Mouse (Mus musculus): ENCODE measurements around the gene Gm17606.
A peak's percentile ranks its signal among the peaks of the same experiment; 100 is the strongest.

Gm17606 gene

GRCm38 (mm10) chr14:54664477-54665222 is 23.9 kb downstream of the Gm17606 start:
- no peak for DNase-seq (ENCODE audit: low read depth)

- peak; percentile 40 for DNase-seq (ENCODE audit: low read depth)
These were observed 28.6 kb downstream of the Gm17606 start for GRCm38 (mm10) chr14:54669381-54669780.

- no peak for DNase-seq (ENCODE audit: low read depth)
These were observed 33.6 kb downstream of the Gm17606 start for GRCm38 (mm10) chr14:54674317-54674716.

- DNase-seq (ENCODE audit: low read depth): no peak
These were observed 35.5 kb downstream of the Gm17606 start for GRCm38 (mm10) chr14:54676290-54676689.

GRCm38 (mm10) chr14:54678657-54679304 is 38.0 kb downstream of the Gm17606 start:
- DNase-seq (ENCODE audit: low read depth): no peak

- no peak for DNase-seq (ENCODE audit: low read depth)
These were observed 41.6 kb downstream of the Gm17606 start for GRCm38 (mm10) chr14:54682396-54682795.

- DNase-seq (ENCODE audit: low read depth): peak; percentile 34
These were observed 44.7 kb downstream of the Gm17606 start for GRCm38 (mm10) chr14:54685471-54685870.

- peak; percentile 85 for DNase-seq (ENCODE audit: low read depth)
These were observed 45.3 kb downstream of the Gm17606 start, which contains the start of gene 1700123O20Rik for GRCm38 (mm10) chr14:54686063-54686521. TSS of gene 1700123O20Rik (plus strand) at chr14:54686216.

- DNase-seq (ENCODE audit: low read depth): peak; percentile 99
These were observed 45.9 kb downstream of the Gm17606 start, which contains the start of gene Acin1 for GRCm38 (mm10) chr14:54686522-54687143. TSS of gene Acin1 (minus strand) at chr14:54686931.

GRCm38 (mm10) chr14:54687251-54687650 is 46.5 kb downstream of the Gm17606 start:
- no peak for DNase-seq (ENCODE audit: low read depth)

- no peak for DNase-seq (ENCODE audit: low read depth)
These were observed 54.3 kb downstream of the Gm17606 start for GRCm38 (mm10) chr14:54695042-54695441.

GRCm38 (mm10) chr14:54696752-54697151 is 56.0 kb downstream of the Gm17606 start:
- DNase-seq (ENCODE audit: low read depth): no peak
